Mouse (Mus musculus): Measurements from ENCODE around the gene Prr14l.
"Not testable (repeated sequence)": the region's sequence is repeated elsewhere in the genome, so short reads cannot be mapped to it uniquely, and the experiment has no call there.

Gene Prr14l

DNA sequence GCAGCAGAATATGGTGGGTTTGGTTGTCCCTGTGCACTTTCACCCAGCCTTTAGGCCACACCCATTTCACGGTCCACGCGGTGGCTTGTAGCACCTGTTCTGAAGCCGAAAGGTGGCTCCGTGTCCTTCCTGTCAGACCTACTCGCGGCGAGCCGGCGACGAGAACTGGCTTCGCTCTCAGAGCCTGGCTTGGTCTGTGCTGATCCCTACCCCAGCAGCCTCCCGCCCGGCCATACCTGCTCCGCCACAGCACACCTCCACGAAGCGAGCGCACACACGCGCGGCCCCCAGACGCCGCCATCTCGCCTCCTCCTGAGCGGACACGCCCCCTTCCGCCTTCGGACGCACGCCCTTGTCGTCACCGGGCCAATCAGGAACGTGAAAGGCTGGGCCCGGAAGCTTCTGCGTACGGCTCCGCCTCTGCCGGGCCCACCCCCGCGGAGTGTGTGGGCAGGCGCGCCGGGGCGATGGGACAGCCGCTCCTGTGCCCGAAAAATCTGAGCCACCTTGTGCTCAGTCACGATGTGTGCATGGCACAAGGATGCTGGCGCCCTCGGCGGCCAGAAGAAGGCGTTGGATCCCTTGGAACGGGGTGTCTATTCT, 68.6 kb downstream of the Prr14l start, which contains the start of gene Pisd:
Gene Pisd, minus strand, starts transcription at position 334 of the 603 bp plus-strand sequence.
- peak; percentile 96 for DNase-seq

GRCm38 (mm10) chr5:32784726-32785125, 69.3 kb downstream of the Prr14l start:
- DNase-seq, result no peak

- DNase-seq, result no peak
These were observed 72.5 kb downstream of the Prr14l start for GRCm38 (mm10) chr5:32781596-32781995.

DNA sequence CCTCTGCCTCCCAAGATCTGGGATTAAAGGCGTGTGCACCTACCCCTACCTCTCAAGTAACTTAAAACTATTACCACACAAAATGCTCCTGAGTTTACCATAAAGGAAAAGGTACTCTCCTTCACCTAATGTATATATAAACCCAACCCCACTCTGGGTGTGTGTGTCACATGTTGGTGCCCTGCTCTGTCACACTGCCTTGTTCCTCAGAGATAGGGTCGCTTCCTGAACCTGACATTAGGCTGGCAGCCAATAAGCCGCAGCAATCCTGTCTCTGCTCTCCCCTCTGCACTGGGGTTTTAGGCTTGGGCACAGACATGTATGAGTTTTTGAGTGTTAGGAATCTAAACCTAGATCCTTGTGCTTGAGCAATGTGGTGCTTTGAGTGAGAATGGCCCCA, 75.9 kb downstream of the Prr14l start:
- no peak for DNase-seq

- no peak for DNase-seq
These were observed 81.7 kb downstream of the Prr14l start for GRCm38 (mm10) chr5:32772361-32772760.

DNA sequence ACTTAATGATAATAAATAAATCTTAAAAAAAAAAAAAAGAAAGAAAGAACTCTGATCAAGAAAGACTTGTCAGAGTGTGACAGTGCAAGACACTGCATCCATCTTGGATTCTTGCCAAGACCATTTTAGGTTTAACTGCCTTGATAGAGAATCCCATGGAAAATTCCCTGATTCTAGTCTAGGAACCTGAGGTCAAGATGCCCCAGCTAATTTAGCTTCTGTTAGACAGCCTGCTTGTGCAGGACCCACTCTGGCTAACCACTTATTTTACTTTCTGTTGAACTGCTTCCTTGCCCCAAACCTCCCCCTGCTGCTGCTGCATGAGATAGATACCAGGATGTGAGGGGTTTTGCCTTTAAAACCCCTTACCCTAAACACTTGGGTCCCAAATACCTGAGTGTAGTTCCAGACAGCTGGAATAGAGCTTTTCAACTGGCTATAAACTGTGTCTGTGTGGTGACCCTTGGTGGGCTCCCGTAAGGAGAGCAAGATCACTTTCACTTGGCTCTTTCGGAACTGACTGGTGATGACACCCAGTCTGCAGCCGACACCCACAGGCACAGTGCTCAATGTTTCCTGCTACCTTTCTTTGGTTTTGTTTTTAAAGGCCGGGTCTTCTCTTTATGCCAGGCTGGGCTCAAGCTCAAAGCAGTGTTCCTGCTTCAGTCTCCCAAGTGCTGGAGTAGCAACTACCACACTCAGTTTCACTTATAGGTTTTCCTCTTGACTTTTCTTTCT, 86.3 kb downstream of the Prr14l start:
- no peak for DNase-seq

DNA sequence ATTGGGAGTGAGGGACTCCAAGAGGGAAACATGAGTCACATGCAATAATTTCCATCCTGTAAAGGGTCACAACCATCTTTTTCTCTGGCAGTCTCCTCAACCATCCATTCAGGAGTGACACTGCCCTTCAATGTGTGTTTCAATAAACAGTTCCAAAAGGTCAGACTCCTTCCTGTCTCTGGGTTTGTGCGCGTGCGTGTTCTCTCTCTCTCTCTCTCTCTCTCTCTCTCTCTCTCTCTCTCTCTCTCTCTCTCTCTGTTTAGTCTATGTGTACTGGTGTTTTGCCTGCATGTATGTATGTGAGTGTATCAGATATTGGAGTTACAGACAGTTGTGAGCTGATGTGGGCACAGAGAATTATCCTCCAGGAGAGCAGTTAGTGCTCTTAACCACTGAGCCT, 87.1 kb downstream of the Prr14l start:
- DNase-seq, result peak; percentile 30

DNA sequence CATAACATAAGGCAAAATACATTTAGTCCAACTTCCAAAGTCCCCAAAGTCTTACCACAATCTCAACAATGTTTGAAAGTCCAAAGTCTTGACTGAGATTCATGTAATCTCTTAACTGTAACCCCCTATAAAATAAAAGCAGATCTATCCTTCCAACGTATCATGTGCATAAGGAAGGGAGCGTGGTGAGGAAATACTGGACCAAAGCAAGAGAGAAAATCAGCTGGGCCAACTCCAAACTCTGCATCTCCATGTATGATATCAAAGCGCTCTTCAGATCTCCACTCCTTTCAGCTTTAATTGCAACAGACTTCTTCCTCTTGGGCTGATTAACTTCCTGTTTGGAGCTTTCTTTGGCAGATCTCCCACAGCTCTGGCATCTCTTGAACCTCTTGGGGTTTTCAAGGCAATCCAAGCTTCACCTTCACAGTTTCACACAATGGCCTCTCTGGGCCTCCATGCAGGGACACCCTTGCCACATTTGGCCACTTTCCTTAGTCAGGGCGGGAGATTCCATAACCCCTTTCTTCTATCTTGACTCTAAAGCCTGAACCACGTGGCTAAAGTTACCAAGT, 92.4 kb downstream of the Prr14l start:
- peak; percentile 52 for DNase-seq

- DNase-seq, result no peak
These were observed 93.3 kb downstream of the Prr14l start for GRCm38 (mm10) chr5:32760787-32761186.

DNA sequence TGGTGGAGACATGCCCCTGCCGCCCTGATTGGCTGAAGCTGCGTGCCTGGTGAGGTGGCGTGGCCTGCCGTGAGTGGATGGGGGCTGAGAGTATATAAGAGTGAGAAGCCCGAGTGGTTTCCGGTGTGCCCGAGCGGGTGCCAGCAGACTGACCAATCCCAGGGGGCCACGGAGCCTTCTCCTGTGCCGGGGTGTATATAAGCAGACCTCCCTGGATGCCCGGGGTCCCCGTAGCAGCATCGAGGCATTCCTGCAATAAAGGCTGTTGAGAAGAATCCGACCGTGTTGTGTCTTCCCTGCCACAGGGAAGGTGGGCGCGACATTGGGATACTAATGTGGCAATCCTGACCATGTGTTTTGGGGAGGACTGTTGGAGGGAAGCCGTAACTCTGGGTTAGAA, 93.7 kb downstream of the Prr14l start:
- DNase-seq, result not testable (repeated sequence)

DNA sequence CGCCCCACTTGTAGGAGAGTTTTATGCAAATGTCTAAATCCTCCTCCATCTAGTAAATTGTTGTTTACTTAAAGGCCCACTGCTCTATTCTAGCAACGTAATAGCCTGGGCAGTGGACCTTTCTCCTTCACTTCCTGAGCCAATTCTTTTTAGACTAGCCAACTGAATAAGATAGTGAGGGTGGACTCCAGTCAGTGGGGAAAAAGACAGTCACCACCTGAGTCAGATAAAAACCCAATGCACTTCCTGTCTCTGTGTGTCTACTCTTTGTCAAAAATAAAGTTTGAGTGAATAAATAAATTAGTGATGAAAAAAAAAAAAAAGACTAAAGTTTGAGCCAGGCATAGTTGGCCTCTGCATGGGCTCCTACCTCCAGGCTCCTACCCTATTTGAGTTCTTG, 94.4 kb downstream of the Prr14l start:
- DNase-seq, result no peak

DNA sequence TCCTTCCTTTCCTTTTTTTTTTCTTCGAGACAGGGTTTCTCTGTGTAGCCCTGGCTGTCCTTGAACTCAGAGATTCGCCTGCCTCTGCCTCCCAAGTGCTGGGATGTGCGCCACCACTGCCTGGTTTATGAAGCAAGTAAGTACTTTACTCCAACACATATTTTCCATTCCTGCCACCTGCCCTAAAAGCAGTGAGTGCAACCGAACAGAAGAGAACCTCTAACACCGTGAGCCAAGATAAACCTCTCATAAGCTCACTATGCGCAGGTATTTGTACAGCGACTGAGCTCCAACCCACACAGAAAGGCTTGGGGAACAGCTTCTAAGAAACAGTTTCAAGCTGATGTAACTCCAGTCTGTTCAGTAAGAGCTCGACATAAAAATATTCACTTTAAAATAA, 97.9 kb downstream of the Prr14l start:
- no peak for DNase-seq

DNA sequence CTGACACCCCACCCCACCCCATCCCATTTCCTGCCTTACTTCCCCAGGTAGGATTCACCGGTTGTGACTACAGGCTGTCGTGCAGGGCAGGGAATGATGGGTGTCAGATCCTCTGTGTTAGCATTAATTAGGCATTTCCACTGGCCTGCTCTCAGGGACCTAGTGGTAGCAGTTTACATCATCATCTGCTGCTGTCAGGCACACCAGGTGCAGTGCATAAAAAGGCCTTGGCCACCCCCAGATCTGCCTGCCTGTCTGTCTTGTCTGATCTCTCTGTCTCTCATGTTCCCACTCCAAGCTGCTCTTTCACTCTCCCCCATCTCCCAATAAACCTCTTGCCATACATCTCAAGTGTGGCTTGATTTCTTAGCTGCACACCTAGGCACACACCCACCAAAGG, 102.3 kb downstream of the Prr14l start:
- DNase-seq, result no peak

- no peak for DNase-seq
These were observed 105.1 kb downstream of the Prr14l start for GRCm38 (mm10) chr5:32748936-32749335.

GRCm38 (mm10) chr5:32747650-32748375, 106.2 kb downstream of the Prr14l start:
- peak; percentile 76 for DNase-seq

- peak; percentile 95 for DNase-seq
These were observed 108.1 kb downstream of the Prr14l start for GRCm38 (mm10) chr5:32745705-32746655.

DNA sequence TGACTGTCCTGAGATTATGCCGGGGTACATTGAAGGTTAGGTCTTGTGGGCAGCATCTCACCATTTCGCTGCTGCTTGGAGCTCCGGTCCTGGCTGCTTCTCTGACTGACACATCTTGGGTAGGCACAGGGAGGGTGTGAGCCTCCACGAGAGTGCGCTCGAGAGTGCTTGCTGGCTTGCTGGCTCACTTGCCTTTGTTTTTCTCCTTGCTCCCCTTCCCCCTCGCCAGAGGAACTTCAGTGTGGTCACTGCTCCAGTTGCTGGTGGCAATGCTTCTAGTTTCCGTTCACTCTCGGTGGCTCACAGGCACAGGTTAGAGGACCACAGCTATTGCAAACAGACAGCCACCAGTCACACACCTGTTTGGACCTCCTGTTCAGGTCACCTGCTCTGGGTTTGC, 111.9 kb downstream of the Prr14l start:
- DNase-seq, result peak; percentile 60

GRCm38 (mm10) chr5:32741377-32741776, 112.7 kb downstream of the Prr14l start:
- not testable (repeated sequence) for DNase-seq

GRCm38 (mm10) chr5:32740850-32741249, 113.2 kb downstream of the Prr14l start:
- DNase-seq, result not testable (repeated sequence)

DNA sequence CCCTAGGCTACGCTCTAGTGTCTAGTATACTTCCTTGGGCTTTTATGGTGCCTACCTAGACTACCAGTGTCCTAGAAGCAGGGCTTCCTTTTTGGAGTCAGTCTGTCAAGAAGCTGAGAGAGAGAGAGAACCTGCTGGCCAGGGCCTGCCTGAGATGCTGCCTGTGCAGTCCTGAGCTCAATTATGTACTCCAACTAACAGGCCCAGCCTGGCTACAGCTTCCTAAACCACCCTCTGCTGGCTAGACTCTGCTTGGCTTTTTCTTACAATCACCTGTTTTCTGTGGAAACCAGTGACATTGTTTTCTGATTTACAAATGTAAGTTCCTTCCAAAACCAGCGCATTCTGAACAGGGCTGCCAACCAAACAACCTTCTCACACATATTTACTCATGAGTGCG, 113.9 kb downstream of the Prr14l start:
- no peak for DNase-seq

Measured in lung, postnatal 10 days (tissue).